Mouse (Mus musculus): ENCODE measurements around the gene Phip. TPM values are rescaled to one million over a fixed set of nuclear protein-coding genes. Genes with fewer than 3 reads are reported as not detected.

The Phip gene
- polyA plus RNA-seq (2014; fragmentation: Nextera tagmentation; extraction: Ambion mirVana) = 136 and 150 TPM in 2 replicates

DNA sequence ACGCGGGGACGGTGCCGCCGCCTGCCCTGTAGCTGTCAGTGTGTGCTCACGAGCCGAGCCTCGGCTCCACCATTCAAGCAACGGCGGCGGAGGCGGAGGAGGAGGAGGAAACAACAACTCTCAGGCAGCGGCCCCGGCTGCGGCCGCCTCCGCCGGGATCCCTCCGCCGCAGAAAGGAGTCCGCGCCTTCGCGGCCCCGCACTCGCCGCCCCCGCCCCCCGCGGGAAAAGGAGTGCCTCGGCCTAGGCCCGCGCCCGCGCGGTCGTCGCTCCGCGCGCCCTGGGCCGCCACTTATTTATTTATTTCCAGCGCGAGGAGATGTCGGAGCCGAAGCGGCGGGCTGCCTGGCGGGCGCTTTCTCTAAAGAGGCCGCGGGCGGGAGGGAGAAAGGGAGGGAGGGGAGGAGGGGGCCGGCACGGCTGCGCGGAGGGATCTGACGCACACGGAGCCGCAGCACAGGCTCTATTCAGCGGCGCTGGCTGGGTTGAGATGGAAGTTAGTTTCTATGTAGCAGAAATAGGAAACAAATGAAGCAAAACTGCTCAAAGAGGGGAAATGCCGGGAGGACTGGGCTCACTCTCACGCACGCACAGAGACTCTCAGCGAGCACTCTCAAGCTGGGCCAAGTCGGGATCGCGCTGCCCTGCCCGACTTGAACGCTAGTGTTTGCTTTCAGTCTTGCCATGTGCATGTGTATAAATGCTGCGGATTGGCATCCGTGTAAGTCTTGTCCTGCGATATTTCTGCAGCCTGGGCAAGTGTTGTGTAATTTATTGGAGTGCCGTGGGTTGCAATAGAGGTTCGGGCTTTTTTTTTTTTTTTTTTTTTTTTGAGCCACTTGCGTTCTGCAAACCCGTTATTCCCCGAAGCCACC lies at the start of gene Phip:
Gene Phip, minus strand, starts transcription at position 175 of the 874 bp plus-strand sequence.
- H3K27ac ChIP-seq (ENCODE audit: low read depth, low read length) = peak within 1 kb of the TSS; percentile 99
- no peaks in the 10 kb centered on the region for H3K9me3 ChIP-seq (ENCODE audit: control insufficient read depth, low read length)
- peak within 1 kb of the TSS; percentile 99 for H3K9ac ChIP-seq (ENCODE audit: low read length)
- peaks cover 18% of the 10 kb centered on the region for H3K4me1 ChIP-seq (ENCODE audit: control insufficient read depth, insufficient read depth, low read length)
- peak within 1 kb of the TSS; percentile 66 for H3K4me2 ChIP-seq
- under 1% methylated on average over 66 of the region's 79 CpGs for WGBS
- ATAC-seq (ENCODE audit: low FRiP score) (peak; percentile 86), DNase-seq (ENCODE audit: low spot score, missing footprints) (peak; percentile 99)
- peak within 1 kb of the TSS; percentile 97 for H3K4me3 ChIP-seq (ENCODE audit: low read depth, low read length)
- no peaks in the 10 kb centered on the region for H3K36me3 ChIP-seq (ENCODE audit: control insufficient read depth, insufficient read depth, low read length)
- H3K27me3 ChIP-seq (ENCODE audit: control insufficient read depth, insufficient read depth, low read length) = no peaks in the 10 kb centered on the region

DNA sequence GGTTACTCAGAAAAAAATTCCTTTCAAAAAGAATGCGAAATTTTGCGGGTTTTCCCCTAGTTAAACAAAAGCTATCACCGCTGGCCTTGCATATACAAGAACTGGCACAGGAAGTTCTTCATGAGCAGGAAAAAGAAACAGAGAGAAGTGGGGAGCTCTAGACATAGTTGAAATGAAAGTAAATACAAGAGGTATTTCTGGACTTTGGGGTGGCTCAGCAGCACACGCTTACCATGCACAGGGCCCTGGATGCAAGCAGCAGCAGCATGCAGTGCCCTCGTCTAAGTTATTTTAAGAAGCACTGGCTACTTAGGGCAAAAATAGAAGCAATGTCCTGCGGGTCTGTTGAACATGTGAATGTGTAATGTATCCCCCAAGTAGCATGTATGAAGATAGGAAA lies 48.4 kb upstream of the Phip start:
- 80% methylated on average over 6 of the region's 6 CpGs for WGBS
- ATAC-seq (ENCODE audit: low FRiP score) = no peak
- Histone ChIP-seq H3K4me3 (ENCODE audit: low read depth, low read length) (no peak overlapping the region), H3K36me3 (ENCODE audit: control insufficient read depth, insufficient read depth, low read length) (no peaks in the 10 kb centered on the region), H3K27me3 (ENCODE audit: control insufficient read depth, insufficient read depth, low read length) (no peaks in the 10 kb centered on the region), H3K27ac (ENCODE audit: low read depth, low read length) (no peak overlapping the region), H3K4me2 (no peak overlapping the region), H3K9ac (ENCODE audit: low read length) (no peak overlapping the region), H3K9me3 (ENCODE audit: control insufficient read depth, low read length) (no peaks in the 10 kb centered on the region), H3K4me1 (ENCODE audit: control insufficient read depth, insufficient read depth, low read length) (no peaks in the 10 kb centered on the region)
- no peak for DNase-seq (ENCODE audit: low spot score, missing footprints)

DNA sequence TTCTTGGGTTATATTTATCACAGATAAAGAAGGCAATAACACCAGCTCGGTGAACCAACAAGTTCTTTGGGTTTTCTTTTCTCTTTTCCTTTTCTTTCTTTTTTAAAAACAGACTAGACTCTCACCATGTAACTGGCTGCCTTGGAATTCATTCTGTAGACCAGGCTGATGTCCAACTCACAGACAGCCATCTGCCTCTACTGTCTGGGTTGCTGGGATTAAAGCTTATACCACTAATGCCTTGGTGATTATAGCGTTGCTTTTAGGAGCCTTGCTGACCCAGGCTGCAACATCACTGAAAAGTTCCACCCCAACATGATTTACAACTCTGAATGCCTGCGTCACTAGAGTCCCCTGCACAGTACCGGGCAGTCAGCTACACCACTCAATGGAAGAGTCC lies 39.2 kb upstream of the Phip start:
- no peak for ATAC-seq (ENCODE audit: low FRiP score)
- 87% methylated on average over 4 of the region's 4 CpGs for WGBS

DNA sequence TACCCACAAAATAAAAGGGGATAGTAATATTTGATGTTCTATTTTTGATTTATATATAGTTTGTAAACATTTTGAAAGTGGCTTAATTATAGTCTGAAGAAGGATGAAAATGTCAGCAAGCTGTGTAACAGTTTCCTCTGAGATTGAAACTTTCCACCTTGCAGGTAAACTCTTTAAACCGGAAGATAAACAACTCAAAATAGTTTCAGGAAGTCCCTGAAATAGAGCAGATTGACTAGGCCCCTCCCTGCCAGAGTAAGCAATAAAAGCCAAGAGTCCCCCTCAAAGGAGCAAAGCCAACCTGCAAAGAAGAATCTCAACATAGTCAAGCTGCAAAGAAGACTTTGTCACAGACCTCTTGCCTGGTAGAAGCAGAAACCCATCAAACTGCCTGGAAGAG lies 33.0 kb upstream of the Phip start:
- H3K9ac ChIP-seq (ENCODE audit: low read length) = no peak overlapping the region
- DNase-seq (ENCODE audit: low spot score, missing footprints) (no peak), ATAC-seq (ENCODE audit: low FRiP score) (no peak)
- H3K4me1 ChIP-seq (ENCODE audit: control insufficient read depth, insufficient read depth, low read length) = no peaks in the 10 kb centered on the region
- H3K27me3 ChIP-seq (ENCODE audit: control insufficient read depth, insufficient read depth, low read length) = no peaks in the 10 kb centered on the region
- no peaks in the 10 kb centered on the region for H3K36me3 ChIP-seq (ENCODE audit: control insufficient read depth, insufficient read depth, low read length)
- H3K4me3 ChIP-seq (ENCODE audit: low read depth, low read length) = no peak overlapping the region
- no peak overlapping the region for H3K4me2 ChIP-seq
- H3K27ac ChIP-seq (ENCODE audit: low read depth, low read length) = no peak overlapping the region
- no peaks in the 10 kb centered on the region for H3K9me3 ChIP-seq (ENCODE audit: control insufficient read depth, low read length)
- 92% methylated on average over 1 of the region's 1 CpGs for WGBS

More for the DNA sequence above, 39.2 kb upstream of the Phip start:
- no peaks in the 10 kb centered on the region for H3K9me3 ChIP-seq (ENCODE audit: control insufficient read depth, low read length)
- no peak overlapping the region for H3K4me2 ChIP-seq
- DNase-seq (ENCODE audit: low spot score, missing footprints) = no peak
- H3K4me1 ChIP-seq (ENCODE audit: control insufficient read depth, insufficient read depth, low read length) = no peaks in the 10 kb centered on the region
- no peak overlapping the region for H3K4me3 ChIP-seq (ENCODE audit: low read depth, low read length)
- no peaks in the 10 kb centered on the region for H3K36me3 ChIP-seq (ENCODE audit: control insufficient read depth, insufficient read depth, low read length)
- no peak overlapping the region for H3K27ac ChIP-seq (ENCODE audit: low read depth, low read length)
- no peaks in the 10 kb centered on the region for H3K27me3 ChIP-seq (ENCODE audit: control insufficient read depth, insufficient read depth, low read length)
- no peak overlapping the region for H3K9ac ChIP-seq (ENCODE audit: low read length)

DNA sequence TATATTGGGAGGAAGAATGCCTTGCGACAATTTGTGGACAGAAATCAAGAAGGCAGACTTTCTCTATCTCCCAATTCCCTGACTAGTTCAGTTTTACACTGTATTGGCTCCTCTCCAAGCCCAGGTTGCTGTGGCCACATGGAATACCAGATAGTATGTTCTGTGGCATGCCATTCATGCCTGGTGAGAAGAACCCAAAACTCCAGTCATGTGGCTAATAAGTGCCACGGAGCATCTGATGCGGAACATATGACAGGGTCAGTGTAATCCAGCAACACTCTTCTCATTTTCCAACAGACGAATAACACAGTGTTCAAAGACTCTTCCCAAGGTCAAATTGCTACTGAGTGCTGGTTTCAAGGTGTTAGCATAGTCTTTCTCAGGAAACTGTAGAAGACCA lies 26.0 kb upstream of the Phip start:
- no peak overlapping the region for H3K27ac ChIP-seq (ENCODE audit: low read depth, low read length)
- H3K9me3 ChIP-seq (ENCODE audit: control insufficient read depth, low read length) = no peaks in the 10 kb centered on the region
- 87% methylated on average over 4 of the region's 4 CpGs for WGBS
- no peaks in the 10 kb centered on the region for H3K27me3 ChIP-seq (ENCODE audit: control insufficient read depth, insufficient read depth, low read length)
- ATAC-seq (ENCODE audit: low FRiP score) (no peak), DNase-seq (ENCODE audit: low spot score, missing footprints) (no peak)
- H3K4me3 ChIP-seq (ENCODE audit: low read depth, low read length) = no peak overlapping the region
- no peak overlapping the region for H3K9ac ChIP-seq (ENCODE audit: low read length)
- H3K4me2 ChIP-seq = no peak overlapping the region
- no peaks in the 10 kb centered on the region for H3K36me3 ChIP-seq (ENCODE audit: control insufficient read depth, insufficient read depth, low read length)
- H3K4me1 ChIP-seq (ENCODE audit: control insufficient read depth, insufficient read depth, low read length) = no peaks in the 10 kb centered on the region

DNA sequence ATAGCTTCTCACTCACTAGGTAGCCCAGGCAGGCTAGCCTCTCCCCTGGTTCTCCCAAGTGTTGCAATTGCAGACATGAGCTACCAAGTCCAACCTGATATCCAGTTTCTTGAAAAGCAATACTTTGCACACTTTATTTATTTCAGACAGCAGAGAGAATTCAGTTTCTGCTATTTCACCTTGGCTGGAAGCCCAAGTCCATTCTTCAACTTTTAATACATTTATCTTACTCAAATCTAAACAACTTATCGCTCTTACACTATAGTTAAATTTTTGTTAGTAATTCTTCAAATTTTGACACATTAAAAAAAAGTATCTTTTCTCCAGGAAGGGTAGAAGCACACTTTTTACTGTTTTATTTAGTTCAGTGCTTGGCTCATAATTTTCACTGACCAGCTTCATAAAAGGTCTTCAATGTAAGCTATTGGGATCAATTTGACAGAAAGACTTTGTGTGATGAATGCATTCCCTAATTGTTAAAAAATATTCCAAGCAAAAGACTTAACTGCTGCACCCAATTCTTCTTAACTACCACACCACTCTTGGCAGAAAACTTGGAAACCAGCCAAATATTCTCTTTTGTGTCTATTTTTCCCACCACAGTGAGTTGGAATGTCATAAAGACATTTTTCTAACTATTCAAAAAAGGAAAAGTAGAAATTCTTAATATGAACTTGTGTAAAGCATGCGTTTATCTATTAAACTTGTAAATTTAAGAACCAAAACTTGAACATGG lies 22.6 kb upstream of the Phip start:
- H3K4me1 ChIP-seq (ENCODE audit: control insufficient read depth, insufficient read depth, low read length) = no peaks in the 10 kb centered on the region

DNA sequence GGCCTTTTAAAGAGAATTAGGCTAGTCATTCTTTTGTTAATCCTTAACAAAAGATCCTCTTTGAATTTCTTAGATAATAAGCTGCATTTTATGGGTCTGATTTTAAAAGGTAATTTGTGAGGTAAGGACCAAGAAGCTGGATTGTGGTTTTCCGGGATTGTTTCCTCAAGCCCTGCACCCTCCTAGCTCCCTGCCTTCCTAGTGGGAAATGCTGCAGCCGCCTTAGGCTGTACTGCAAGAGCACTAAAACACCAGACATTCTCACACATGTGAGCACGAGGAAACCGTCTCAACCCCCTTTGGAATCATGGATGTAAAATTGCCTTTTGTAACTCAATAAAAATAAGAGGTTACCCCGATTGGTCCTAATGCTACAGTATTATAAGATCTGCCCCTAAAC lies 1.6 kb upstream of the Phip start:
- no peak overlapping the region for H3K27ac ChIP-seq (ENCODE audit: low read depth, low read length)
- peak overlapping the region; percentile 47 for H3K9ac ChIP-seq (ENCODE audit: low read length)
- WGBS = 10% methylated on average over 5 of the region's 5 CpGs
- H3K4me1 ChIP-seq (ENCODE audit: control insufficient read depth, insufficient read depth, low read length) = peaks cover 13% of the 10 kb centered on the region
- H3K36me3 ChIP-seq (ENCODE audit: control insufficient read depth, insufficient read depth, low read length) = no peaks in the 10 kb centered on the region
- no peaks in the 10 kb centered on the region for H3K9me3 ChIP-seq (ENCODE audit: control insufficient read depth, low read length)
- peak overlapping the region; percentile 66 for H3K4me2 ChIP-seq
- H3K4me3 ChIP-seq (ENCODE audit: low read depth, low read length) = peak overlapping the region; percentile 97; the same call in 1 of the 2 replicates
- H3K27me3 ChIP-seq (ENCODE audit: control insufficient read depth, insufficient read depth, low read length) = no peaks in the 10 kb centered on the region
- DNase-seq (ENCODE audit: low spot score, missing footprints) (peak; percentile 93), ATAC-seq (ENCODE audit: low FRiP score) (no peak)

More for the DNA sequence above, 22.6 kb upstream of the Phip start:
- Histone ChIP-seq H3K4me3 (ENCODE audit: low read depth, low read length) (no peak overlapping the region), H3K4me2 (no peak overlapping the region), H3K9ac (ENCODE audit: low read length) (no peak overlapping the region), H3K27ac (ENCODE audit: low read depth, low read length) (no peak overlapping the region), H3K9me3 (ENCODE audit: control insufficient read depth, low read length) (no peaks in the 10 kb centered on the region), H3K36me3 (ENCODE audit: control insufficient read depth, insufficient read depth, low read length) (no peaks in the 10 kb centered on the region), H3K27me3 (ENCODE audit: control insufficient read depth, insufficient read depth, low read length) (no peaks in the 10 kb centered on the region)
- no peak for DNase-seq (ENCODE audit: low spot score, missing footprints)
- WGBS = 93% methylated on average over 2 of the region's 2 CpGs
- ATAC-seq (ENCODE audit: low FRiP score) = no peak

DNA sequence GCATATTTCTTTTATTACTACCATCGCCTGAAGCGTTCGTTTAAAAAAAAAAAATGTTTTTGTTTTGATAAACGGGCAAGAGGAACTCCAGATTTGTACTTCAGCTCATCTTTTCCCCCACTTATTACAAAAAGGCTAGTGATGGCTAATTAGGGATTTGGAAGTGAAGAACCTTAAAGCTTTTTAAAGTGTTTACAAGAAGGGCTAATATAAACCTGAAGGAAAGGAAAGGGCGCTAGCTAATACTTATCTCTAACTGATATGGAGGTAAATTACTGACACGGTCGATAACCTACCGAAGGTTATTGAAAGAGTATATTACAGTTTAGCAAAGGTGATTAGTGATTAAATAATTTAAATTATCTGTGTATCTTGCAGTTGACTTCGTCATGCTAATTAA lies 903 bp upstream of the Phip start:
- no peaks in the 10 kb centered on the region for H3K9me3 ChIP-seq (ENCODE audit: control insufficient read depth, low read length)
- peak overlapping the region; percentile 66 for H3K4me2 ChIP-seq
- WGBS = 2% methylated on average over 9 of the region's 9 CpGs
- DNase-seq (ENCODE audit: low spot score, missing footprints) (no peak), ATAC-seq (ENCODE audit: low FRiP score) (no peak)
- H3K9ac ChIP-seq (ENCODE audit: low read length) = peak overlapping the region; percentile 99
- H3K4me3 ChIP-seq (ENCODE audit: low read depth, low read length) = peak overlapping the region; percentile 97
- H3K27me3 ChIP-seq (ENCODE audit: control insufficient read depth, insufficient read depth, low read length) = no peaks in the 10 kb centered on the region
- H3K4me1 ChIP-seq (ENCODE audit: control insufficient read depth, insufficient read depth, low read length) = peaks cover 16% of the 10 kb centered on the region
- peak overlapping the region; percentile 99 for H3K27ac ChIP-seq (ENCODE audit: low read depth, low read length)
- no peaks in the 10 kb centered on the region for H3K36me3 ChIP-seq (ENCODE audit: control insufficient read depth, insufficient read depth, low read length)

DNA sequence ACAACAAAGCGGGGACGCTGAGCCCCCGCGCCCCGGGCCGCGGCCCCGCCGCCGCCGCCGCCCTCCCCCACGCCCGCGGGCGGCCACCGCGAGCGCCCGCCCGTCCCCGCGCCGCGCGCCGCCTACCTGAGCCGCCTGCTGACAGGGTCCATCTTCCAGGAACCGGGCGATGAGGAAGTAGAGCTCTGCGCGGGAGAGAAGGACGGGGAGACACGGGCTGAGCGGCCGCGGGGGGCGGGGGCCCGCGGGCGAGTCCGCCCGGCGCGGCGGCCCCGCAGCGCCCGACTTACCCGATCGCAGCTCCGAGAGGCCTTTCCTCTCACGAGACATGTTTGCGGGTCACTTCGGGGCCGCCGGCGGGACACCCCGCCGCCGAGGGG lies 364 bp downstream of the Phip start:
- ATAC-seq (ENCODE audit: low FRiP score) (peak; percentile 47), DNase-seq (ENCODE audit: low spot score, missing footprints) (no peak)
- peak overlapping the region; percentile 97 for H3K4me3 ChIP-seq (ENCODE audit: low read depth, low read length)
- H3K9me3 ChIP-seq (ENCODE audit: control insufficient read depth, low read length) = no peaks in the 10 kb centered on the region
- H3K4me2 ChIP-seq = peak overlapping the region; percentile 66
- peak overlapping the region; percentile 99 for H3K27ac ChIP-seq (ENCODE audit: low read depth, low read length)
- H3K27me3 ChIP-seq (ENCODE audit: control insufficient read depth, insufficient read depth, low read length) = no peaks in the 10 kb centered on the region
- under 1% methylated on average over 49 of the region's 61 CpGs for WGBS
- H3K4me1 ChIP-seq (ENCODE audit: control insufficient read depth, insufficient read depth, low read length) = peaks cover 20% of the 10 kb centered on the region
- no peaks in the 10 kb centered on the region for H3K36me3 ChIP-seq (ENCODE audit: control insufficient read depth, insufficient read depth, low read length)
- H3K9ac ChIP-seq (ENCODE audit: low read length) = peak overlapping the region; percentile 99
